Mouse (Mus musculus) thymus, postnatal 36 days (tissue): ENCODE measurements around the gene Cit.

Source experiments
- DNase-seq, 2 experiments: peaks; one replicate each; pipeline ENCODE4 v3.0.0; 2022; ENCODE audit warnings: mixed read lengths in 2 of 2

The Cit gene

DNA sequence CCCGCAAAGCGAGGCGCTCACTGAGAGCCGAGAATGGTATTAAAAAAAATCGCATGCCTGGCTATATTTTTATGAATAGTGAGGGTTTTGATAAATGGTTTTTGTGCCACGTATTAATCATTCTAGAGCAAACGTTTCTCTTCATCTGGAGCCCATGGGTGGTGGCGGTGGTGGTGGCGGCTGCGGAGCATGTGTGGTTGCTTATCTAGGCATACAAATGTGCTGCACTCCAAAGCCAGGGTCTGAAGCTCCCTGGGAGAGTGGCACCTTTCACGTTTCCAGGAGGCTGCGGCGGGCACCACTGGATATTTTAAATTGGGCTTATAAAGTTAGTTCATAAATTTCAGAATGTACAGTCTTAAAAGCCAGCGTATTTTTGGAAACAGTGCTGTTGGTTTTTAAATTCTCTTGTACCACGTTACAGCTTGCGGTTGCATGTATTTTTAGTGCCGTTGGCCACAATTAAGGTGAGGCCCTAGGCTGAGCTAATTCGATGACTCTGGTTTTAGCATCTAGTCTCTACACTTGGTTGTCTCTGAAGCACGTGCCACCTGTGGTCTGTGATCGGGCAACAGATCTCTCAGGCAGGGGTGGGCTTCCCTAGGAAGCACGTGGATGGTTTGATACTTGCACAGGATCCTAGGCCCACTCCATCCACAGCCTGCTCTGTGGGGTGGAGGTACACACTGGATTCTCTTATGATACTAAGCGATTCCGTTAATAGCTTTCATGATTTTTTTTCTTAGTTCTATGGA is 73.7 kb downstream of the Cit start:
- DNase-seq, result no peak

GRCm38 (mm10) chr5:115921990-115922389 is 76.9 kb downstream of the Cit start:
- DNase-seq, result no peak

DNA sequence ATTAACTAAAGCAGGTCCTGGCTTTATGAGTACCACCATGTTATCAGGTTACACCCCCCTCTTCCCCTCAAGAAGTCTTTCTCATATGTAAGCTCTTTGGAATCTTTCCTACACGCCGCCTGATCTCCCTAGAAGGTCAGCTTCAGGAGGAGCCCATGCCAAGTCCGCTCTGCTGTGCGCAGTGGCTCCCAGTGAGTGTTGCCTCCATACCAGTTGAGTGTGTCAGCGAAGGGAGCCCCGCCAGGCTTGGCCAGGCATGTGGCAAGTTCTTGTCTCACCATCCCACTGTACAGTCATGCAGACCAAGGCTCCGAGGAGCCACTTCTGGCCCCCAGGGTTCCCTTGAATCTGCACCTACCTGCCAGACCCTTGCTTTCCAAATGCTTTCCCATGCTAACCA is 79.9 kb downstream of the Cit start:
- DNase-seq, result no peak

- DNase-seq, result no peak
Observed at GRCm38 (mm10) chr5:115928786-115929507, 83.9 kb downstream of the Cit start.

DNA sequence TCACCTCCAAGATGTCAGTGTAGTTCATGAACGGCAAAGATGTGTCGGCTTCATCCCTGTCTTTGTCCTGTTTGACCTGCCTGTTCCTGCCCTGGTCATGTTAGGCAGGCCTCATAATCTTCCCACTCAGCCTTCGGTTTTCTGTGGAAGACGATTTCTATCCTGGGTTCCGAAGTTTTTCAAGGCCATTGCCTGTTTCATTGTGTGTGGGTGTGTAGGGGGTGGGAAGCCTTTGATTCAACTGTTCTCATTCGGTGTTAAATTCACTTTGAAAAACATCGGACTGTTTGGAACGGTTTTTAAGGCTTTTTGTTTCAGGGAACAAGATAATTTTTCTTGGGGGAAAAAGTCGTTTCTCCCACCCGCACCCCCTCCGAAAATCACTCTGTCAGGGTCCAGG is 87.2 kb downstream of the Cit start:
- no peak for DNase-seq

- DNase-seq, result no peak
Observed at GRCm38 (mm10) chr5:115936851-115937250, 91.8 kb downstream of the Cit start.

- DNase-seq, result no peak
Observed at GRCm38 (mm10) chr5:115937566-115937965, 92.5 kb downstream of the Cit start.

DNA sequence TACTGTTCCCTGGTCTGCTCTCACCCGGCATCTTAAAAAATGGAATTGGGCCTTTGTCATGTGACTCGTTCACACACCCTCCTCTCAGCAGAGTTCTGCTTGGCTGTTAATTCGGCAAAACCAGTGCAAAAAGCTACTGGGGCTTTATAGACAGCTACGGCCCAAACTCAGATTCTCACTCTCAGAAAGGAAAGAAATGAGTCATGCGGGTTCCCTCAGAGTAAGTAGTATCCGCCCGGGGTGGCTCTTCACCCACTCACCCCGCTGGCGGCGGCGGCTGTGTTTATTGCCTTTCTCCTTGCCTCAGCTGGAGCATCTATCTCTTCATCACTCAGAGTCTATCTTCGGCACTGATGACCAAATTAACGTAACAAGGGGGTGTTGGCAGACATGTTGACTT is 93.9 kb downstream of the Cit start:
- DNase-seq, result no peak

DNA sequence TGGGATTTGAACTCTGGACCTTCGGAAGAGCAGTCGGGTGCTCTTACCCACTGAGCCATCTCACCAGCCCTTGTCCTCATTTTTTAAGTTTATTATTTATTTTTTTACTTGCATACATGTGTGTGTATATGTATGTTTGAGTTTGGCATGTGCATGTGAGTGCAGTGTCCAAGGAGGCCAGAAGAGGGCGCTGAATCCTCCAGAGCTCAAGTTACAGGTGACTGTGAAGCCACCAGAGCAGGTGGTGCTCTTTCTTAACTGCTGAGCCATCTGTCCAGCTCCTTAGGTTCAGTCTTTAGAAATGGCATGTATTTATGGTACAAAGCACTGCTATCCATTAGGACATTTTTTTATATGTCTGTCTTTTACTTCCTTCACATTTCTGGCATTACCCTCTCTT is 97.3 kb downstream of the Cit start:
- no peak for DNase-seq

DNA sequence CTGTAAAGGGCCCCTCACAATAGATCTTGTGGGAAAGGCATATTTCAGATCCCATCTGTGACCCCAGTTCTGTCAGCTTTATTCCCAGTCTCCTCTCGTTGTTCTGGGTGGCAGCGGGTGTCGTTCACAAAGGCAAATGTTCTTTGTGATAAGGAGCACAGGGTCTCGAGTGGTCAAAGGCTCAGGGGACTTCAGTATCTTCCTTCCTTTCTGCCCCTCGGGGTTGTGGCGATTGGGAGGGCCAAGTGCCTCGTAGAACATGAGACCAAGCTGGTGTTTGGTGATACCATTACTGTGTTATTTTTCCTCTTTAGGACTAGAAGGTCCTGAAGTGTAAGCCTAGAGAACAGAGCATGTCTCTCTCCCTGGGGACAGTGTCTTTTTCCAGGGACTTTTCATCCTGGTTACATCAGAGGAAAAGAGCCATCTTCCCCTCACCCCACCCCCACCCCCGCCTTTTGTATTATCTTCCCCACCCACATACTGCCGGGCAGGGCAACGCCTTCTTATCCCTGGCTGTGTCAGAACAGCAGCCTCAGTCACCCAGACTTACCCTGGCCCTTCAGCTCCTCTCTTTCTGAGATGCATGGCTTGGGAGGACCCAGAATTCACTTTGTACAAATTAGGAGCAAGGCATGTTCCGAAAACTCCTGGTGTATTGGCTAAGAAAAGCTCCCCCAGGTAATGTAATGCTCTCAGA is 99.9 kb downstream of the Cit start:
- no peak for DNase-seq

GRCm38 (mm10) chr5:115947622-115948353 is 102.7 kb downstream of the Cit start:
- no peak for DNase-seq

GRCm38 (mm10) chr5:115950936-115951335 is 105.9 kb downstream of the Cit start:
- no peak for DNase-seq

DNA sequence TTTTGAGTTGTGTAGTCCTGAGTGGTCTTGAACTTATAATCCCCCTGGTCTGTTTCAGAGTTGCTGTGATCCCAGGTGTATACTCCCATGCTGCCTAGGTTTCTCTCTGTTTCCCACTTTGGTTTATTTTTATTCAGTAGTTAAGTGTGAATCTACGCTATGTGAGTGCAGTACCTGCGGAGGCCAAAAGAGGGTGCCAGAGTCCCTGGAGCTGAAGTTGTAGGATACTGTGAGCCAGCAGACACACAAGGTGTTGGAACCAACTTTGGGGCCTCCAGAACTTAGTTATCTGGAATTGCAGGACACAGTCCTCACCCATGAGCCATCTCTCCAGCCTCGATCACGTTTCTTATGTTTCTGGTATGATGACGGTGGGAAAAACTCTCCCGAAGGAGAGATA is 108.1 kb downstream of the Cit start:
- DNase-seq, result no peak

- no peak for DNase-seq
Observed at GRCm38 (mm10) chr5:115954084-115954483, 109.0 kb downstream of the Cit start.

DNA sequence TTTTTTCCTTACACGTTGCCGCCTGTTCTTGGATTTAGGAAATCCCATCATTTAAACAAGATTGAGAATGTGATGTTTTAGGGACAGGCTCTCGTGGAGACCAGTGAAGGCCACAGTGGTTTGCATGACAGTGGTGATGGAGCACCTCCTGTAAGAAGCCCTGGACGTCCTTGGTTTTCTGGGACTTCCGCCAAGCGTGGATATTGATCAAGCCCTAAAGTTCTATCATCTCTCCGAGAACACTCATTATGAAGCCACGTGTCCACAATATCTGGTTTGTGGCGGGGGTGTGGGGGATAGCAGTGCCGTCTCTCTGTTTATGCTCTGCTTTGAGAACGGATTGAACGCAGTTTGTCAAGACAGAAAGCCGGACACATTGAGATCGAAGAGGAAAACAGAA is 109.5 kb downstream of the Cit start:
- no peak for DNase-seq

DNA sequence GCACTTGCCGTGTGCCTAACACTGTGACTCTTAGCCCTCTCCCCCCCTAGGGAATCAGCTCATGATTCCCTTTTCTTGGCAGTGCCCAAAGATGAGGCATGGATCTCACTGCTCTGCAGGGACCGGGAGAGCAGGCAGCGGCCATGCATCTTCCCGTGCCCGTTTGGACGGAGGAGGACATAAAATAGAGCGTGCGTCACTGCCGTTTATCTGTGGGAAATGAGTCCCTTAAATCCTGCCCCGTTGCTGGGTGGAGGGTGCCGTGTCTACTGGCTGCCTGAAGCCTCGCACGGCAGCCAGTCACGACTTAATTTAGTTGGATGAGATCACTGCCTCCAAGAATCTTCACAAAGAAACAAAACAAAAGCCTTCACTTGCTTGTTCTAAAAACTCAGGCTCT is 110.1 kb downstream of the Cit start:
- DNase-seq, result no peak

DNA sequence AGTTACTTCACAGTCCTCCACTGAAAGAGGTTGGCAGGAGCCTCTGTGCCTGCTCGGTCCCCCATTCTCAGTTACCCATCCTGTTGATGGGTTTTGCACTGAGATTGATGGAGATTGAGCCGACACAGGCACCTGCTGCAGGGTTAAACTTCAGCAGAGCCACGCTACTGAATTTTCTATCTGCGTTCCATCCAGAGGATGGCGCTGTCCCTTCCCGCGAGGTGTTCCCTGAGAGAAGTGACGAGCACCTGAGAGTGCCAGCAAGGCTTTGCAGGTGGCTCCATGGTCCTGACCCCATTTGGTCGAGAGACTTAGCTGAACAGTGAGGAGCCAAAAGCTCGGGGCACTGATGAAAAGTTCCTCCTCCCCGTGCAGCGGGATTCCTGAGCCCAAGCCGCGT is 111.0 kb downstream of the Cit start:
- DNase-seq, result no peak

GRCm38 (mm10) chr5:115957177-115957576 is 112.1 kb downstream of the Cit start:
- DNase-seq, result no peak

- no peak for DNase-seq
Observed at GRCm38 (mm10) chr5:115958344-115958743, 113.3 kb downstream of the Cit start.

DNA sequence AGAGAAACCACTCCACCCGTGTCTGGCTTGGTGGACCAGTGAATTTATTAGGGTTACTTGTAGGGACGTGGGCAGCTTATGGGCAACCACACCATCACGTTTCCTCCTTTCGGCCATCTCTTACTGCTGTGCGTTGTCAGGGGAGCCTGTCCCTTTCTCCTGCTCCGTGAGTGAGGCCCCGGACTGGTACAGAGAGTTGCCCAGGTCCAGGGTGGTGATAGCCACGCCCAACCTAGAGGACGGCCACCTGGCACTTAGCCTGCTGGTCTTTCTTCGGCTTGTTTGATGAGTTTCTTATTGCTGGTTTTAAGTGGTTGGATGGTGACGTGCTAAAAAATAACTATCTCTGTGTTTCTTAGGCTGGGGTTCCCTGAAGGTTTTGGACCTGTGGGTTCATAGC is 113.7 kb downstream of the Cit start:
- no peak for DNase-seq

- DNase-seq, result no peak
Observed at GRCm38 (mm10) chr5:115961809-115962208, 116.7 kb downstream of the Cit start.

GRCm38 (mm10) chr5:115971236-115971635 is 126.2 kb downstream of the Cit start:
- DNase-seq, result no peak

- no peak for DNase-seq
Observed at GRCm38 (mm10) chr5:115975672-115976071, 130.6 kb downstream of the Cit start.
